Mouse (Mus musculus) adrenal gland, adult 10 weeks (tissue): ENCODE results near the gene Zyg11a. TPM values are rescaled to one million over a fixed set of nuclear protein-coding genes. Genes with fewer than 3 reads are reported as not detected.

Experiments used
- polyA plus RNA-seq: library from polyadenylated mRNA; stranded (reverse); fragments of 350-450 nt; fragmentation: Illumina TruSeq; extraction: RNeasy Lipid Tissue Mini Kit (QIAGEN cat#74804); gene quantifications from one replicate; pipeline ENCODE4 v1.2.3, GENCODE M21; 2014; ENCODE audit warnings: low read depth, low replicate concordance

The Zyg11a gene
- not detected for polyA plus RNA-seq

GRCm38 (mm10) chr4:108217332-108218179 lies at the start of gene Zyg11a:
Zyg11a (minus strand) TSS chr4:108218048.

GRCm38 (mm10) chr4:108165152-108165895 lies 52.5 kb downstream of the Zyg11a start, which contains the start of gene Echdc2:
Echdc2 (plus strand) TSS chr4:108165437.

GRCm38 (mm10) chr4:108144880-108145279 lies 73.0 kb downstream of the Zyg11a start, which contains the start of gene Scp2:
Scp2 (minus strand) TSS chr4:108144998.

Other genes starting within 250 kb of the Zyg11a start
- not detected for gene Slc1a7, start 249.7 kb downstream of the Zyg11a start, polyA plus RNA-seq
- 2.2 TPM for gene Podn, start 121.6 kb downstream of the Zyg11a start, polyA plus RNA-seq
- 516 TPM for gene Scp2, start 73.0 kb downstream of the Zyg11a start, polyA plus RNA-seq
- gene Echdc2, start 52.6 kb downstream of the Zyg11a start, polyA plus RNA-seq, result 7.3 TPM
- 106 TPM for gene Zyg11b, start 83.0 kb upstream of the Zyg11a start, polyA plus RNA-seq
- 10.4 TPM for gene Coa7, start 110.1 kb upstream of the Zyg11a start, polyA plus RNA-seq
- not detected for gene Shisal2a, start 165.3 kb upstream of the Zyg11a start, polyA plus RNA-seq
- 1.9 TPM for gene Gpx7, start 188.9 kb upstream of the Zyg11a start, polyA plus RNA-seq
- 89.1 TPM for gene Tut4, start 241.4 kb upstream of the Zyg11a start, polyA plus RNA-seq